8 mouse cellular contexts compared by ENCODE assay signal in the genomic region with DNA sequence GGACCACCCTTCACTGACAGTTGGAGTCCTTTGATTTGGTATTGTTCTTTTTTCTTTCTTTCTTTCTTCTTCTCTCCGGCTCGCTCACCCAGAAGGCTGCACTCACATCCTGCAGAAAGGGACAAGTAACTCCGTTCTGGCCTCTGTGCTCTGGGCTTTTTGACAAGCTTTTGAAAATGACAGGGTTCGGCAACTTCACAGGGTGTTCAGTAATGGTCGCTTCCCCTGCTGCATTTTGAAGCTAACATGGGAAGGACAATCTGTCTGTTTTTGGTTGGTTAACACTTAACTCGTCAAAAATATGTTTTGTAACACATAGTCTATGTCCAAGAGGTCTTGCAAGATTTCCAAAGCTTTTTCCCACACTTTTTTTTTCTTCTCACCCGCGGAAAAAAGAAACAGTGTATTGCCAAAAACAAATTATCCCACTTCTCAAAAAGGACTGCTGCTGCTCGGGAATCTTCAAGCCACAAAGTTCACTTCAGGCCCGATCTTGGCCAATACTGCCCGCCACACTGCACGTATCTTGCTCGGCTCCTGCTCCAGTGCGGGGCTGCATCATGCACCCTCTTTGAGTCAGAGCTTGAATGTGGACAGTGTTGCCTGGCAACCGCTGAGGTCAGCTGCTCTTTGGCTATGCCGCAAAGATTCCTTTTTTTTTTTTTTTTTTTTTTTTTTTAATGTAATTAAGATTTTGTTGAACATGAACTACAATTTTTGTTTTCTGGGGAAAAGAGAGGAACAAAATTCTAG.
A peak's percentile ranks its signal among the peaks of the same experiment; 100 is the strongest.
DNase-seq lines count a peak whose midpoint lies in the region; ATAC-seq lines count a peak whose summit lies in the region.
"Had no signal": no experiment of that assay in that cellular context is flagged by ENCODE, and none has a peak within 500 bp of the region (broad histone marks: within the 10 kb centered on the region; RNA-seq: fewer than 3 reads in every experiment).

No protein-coding gene starts in this region.

- H3K27me3 ChIP-seq in midbrain, embryonic 10.5 days (ENCODE audit: low read depth, poor library complexity, severe bottlenecking) = no peaks in the 10 kb centered on the region
- H3K27me3 ChIP-seq in intestine, embryonic 16.5 days (replicated peaks; ENCODE audit: control insufficient read depth, insufficient read depth, low read length) = no peaks in the 10 kb centered on the region
- H3K27me3 ChIP-seq: liver, embryonic 15.5 days had no signal

- no peaks in the 10 kb centered on the region for H3K36me3 ChIP-seq in midbrain, embryonic 10.5 days
- no peaks in the 10 kb centered on the region for H3K36me3 ChIP-seq in intestine, embryonic 16.5 days (ENCODE audit: control insufficient read depth, insufficient read depth, low read length)
- H3K36me3 ChIP-seq: liver, embryonic 15.5 days had no signal

- no peak overlapping the region for H3K27ac ChIP-seq in midbrain, embryonic 10.5 days (replicated peaks)
- no peak overlapping the region for H3K27ac ChIP-seq in intestine, embryonic 16.5 days (ENCODE audit: low read length)
- H3K27ac ChIP-seq: liver, embryonic 15.5 days had no signal

- WGBS in midbrain, embryonic 10.5 days = 59% methylated on average over 16 of the region's 16 CpGs
- WGBS in intestine, embryonic 16.5 days = 58% methylated on average over 16 of the region's 16 CpGs

- ATAC-seq in granulocyte monocyte progenitor cell, adult 5-6 weeks (replicated peaks; ENCODE audit: poor library complexity, severe bottlenecking) = peak; percentile 52; the same call in 1 of the 2 replicates
- no peak for ATAC-seq in intestine, embryonic 16.5 days

- H3K9ac ChIP-seq in intestine, embryonic 16.5 days (ENCODE audit: low read depth, low read length) = no peak overlapping the region
- H3K9ac ChIP-seq: liver, embryonic 15.5 days had no signal

- DNase-seq in layer of hippocampus, adult 18-20 months (ENCODE audit: low spot score in 2 of 2) = peak; percentile 13 to 20
- no peak for DNase-seq in layer of hippocampus, adult 11-12 months (ENCODE audit: low spot score)
- DNase-seq in brain, adult 2 months (ENCODE audit: low read depth, low spot score) = peak; percentile 59
- peak; percentile 49 for DNase-seq in midbrain, embryonic 10.5 days (ENCODE audit: low spot score)
- DNase-seq in thymus, adult 18-20 months = no peak

- no peak overlapping the region for H3K4me3 ChIP-seq in midbrain, embryonic 10.5 days
- H3K4me3 ChIP-seq in intestine, embryonic 16.5 days (ENCODE audit: low read length) = no peak overlapping the region
- H3K4me3 ChIP-seq: liver, embryonic 15.5 days had no signal

- peaks cover 7% of the 10 kb centered on the region; the same call in 1 of the 2 replicates for H3K4me1 ChIP-seq in midbrain, embryonic 10.5 days
- H3K4me1 ChIP-seq in intestine, embryonic 16.5 days (ENCODE audit: control insufficient read depth, insufficient read depth, low read length) = no peaks in the 10 kb centered on the region
- H3K4me1 ChIP-seq: liver, embryonic 15.5 days had no signal

- H3K9me3 ChIP-seq in midbrain, embryonic 10.5 days (replicated peaks) = no peaks in the 10 kb centered on the region
- no peaks in the 10 kb centered on the region for H3K9me3 ChIP-seq in intestine, embryonic 16.5 days (ENCODE audit: control insufficient read depth, low read length)
- H3K9me3 ChIP-seq: liver, embryonic 15.5 days had no signal

- H3K4me2 ChIP-seq in intestine, embryonic 16.5 days (ENCODE audit: low read depth, low read length) = no peak overlapping the region
- H3K4me2 ChIP-seq: liver, embryonic 15.5 days had no signal

Comparison
In these comparisons a context has a peak if more than half of its experiments do, and no peak if none do; other contexts are left out.
1. DNase-seq: peak in layer of hippocampus, adult 18-20 months (2 of 2), brain, adult 2 months (single experiment) and midbrain, embryonic 10.5 days (single experiment); none in layer of hippocampus, adult 11-12 months (single experiment) and thymus, adult 18-20 months (0 of 2).